Mouse (Mus musculus) hindlimb bud, embryonic 11.5 days (tissue): Measurements from ENCODE around the gene Hs2st1.

Experiments used
- DNase-seq: peaks from one replicate; pipeline ENCODE4 v3.0.0-alpha.2; 2012; ENCODE audit warnings: low read depth, low spot score; ENCODE audit errors: extremely low spot score

Gene Hs2st1

GRCm38 (mm10) chr3:144555144-144555543, 14.8 kb downstream of the Hs2st1 start:
- DNase-seq, result no peak

GRCm38 (mm10) chr3:144554503-144554902, 15.5 kb downstream of the Hs2st1 start:
- no peak for DNase-seq

GRCm38 (mm10) chr3:144553942-144554341, 16.0 kb downstream of the Hs2st1 start:
- DNase-seq, result no peak

GRCm38 (mm10) chr3:144551416-144551815, 18.6 kb downstream of the Hs2st1 start:
- DNase-seq, result no peak

GRCm38 (mm10) chr3:144550659-144551058, 19.3 kb downstream of the Hs2st1 start:
- no peak for DNase-seq

GRCm38 (mm10) chr3:144550036-144550435, 19.9 kb downstream of the Hs2st1 start:
- DNase-seq, result no peak

GRCm38 (mm10) chr3:144548186-144548845, 21.7 kb downstream of the Hs2st1 start:
- DNase-seq, result no peak

GRCm38 (mm10) chr3:144546490-144546889, 23.5 kb downstream of the Hs2st1 start:
- no peak for DNase-seq

- no peak for DNase-seq
These were observed 24.1 kb downstream of the Hs2st1 start for GRCm38 (mm10) chr3:144545832-144546231.

GRCm38 (mm10) chr3:144545152-144545551, 24.8 kb downstream of the Hs2st1 start:
- DNase-seq, result no peak

- no peak for DNase-seq
These were observed 28.0 kb downstream of the Hs2st1 start for GRCm38 (mm10) chr3:144541906-144542438.

- no peak for DNase-seq
These were observed 29.2 kb downstream of the Hs2st1 start for GRCm38 (mm10) chr3:144540805-144541204.

GRCm38 (mm10) chr3:144539051-144539450, 30.9 kb downstream of the Hs2st1 start:
- DNase-seq, result no peak

GRCm38 (mm10) chr3:144537078-144537855, 32.7 kb downstream of the Hs2st1 start:
- DNase-seq, result no peak

- no peak for DNase-seq
These were observed 34.9 kb downstream of the Hs2st1 start for GRCm38 (mm10) chr3:144535056-144535455.

- no peak for DNase-seq
These were observed 39.0 kb downstream of the Hs2st1 start for GRCm38 (mm10) chr3:144531023-144531422.

- no peak for DNase-seq
These were observed 42.1 kb downstream of the Hs2st1 start for GRCm38 (mm10) chr3:144527918-144528317.

- DNase-seq, result no peak
These were observed 50.3 kb downstream of the Hs2st1 start for GRCm38 (mm10) chr3:144519581-144520272.

GRCm38 (mm10) chr3:144518917-144519316, 51.1 kb downstream of the Hs2st1 start:
- no peak for DNase-seq

GRCm38 (mm10) chr3:144515286-144515685, 54.7 kb downstream of the Hs2st1 start:
- no peak for DNase-seq

- DNase-seq, result no peak
These were observed 55.9 kb downstream of the Hs2st1 start for GRCm38 (mm10) chr3:144514122-144514505.
